Mouse (Mus musculus): ENCODE measurements around the gene Arhgap25.

- TF ChIP-seq POLR2A (IDR thresholded peaks at IDR 0.05; ENCODE audit: extremely low read depth, insufficient read depth, low read length) = no peak
- no peak for TF ChIP-seq CTCF (IDR thresholded peaks at IDR 0.05; ENCODE audit: low read depth, low read length)
Measured at GRCm38 (mm10) chr6:87467373-87467772, 65.7 kb downstream of the Arhgap25 start.
